Mouse (Mus musculus): ENCODE measurements at regions not wholly inside any gene's neighbourhood (a gene's known extent, or its start where the extent isn't known, plus 50 kb on each side); places are given as distances from the start of the nearest gene placed in this dataset.

- TF ChIP-seq POLR2A (IDR thresholded peaks at IDR 0.05; ENCODE audit: low read depth, low read length) (no peak), CTCF (IDR thresholded peaks at IDR 0.05; ENCODE audit: extremely low read depth, insufficient read length, insufficient replicate concordance, low read depth, low read length) (no peak)
Observed at GRCm38 (mm10) chr14:24825722-24826386, 338.9 kb downstream of the Rps24 start.

Data from small intestine, adult 2 months (tissue).